Mouse (Mus musculus) spleen, adult 2 months (tissue): ENCODE measurements around the gene Plekha3.

Experiments
- CTCF ChIP-seq: fragments of 200-500 bp; IDR thresholded peaks from 2 replicates; pipeline ENCODE4 v1.5.1; 2011; ENCODE audit warnings: mild to moderate bottlenecking, inconsistent platforms; ENCODE audit not compliant: insufficient read depth, insufficient read length, insufficient replicate concordance; ENCODE audit errors: extremely low read depth
- POLR2A ChIP-seq: fragments of 200-500 bp; IDR thresholded peaks from 2 replicates; pipeline ENCODE4 v1.6.1; 2011; ENCODE audit warnings: low read depth, low read length, inconsistent platforms

DNA sequence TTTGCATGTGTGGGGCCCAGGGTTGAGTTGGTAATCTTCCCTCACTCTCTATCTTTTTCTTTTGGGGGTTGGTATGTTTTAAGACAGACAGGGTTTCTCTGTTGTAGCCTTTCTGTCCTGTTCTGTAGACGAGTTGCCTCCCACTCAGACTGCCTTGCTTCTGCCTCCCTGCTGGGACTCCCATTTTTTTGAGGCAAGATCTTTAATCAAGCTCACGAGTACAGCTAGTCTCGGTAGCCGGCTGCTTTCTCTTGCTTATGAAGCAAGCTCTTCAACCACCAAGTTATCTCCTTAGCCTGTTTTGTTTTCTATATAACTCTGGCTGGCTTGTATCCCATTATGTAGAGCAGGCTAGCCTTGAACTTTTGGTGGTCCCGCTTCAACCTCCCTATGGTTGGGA lies 18.7 kb downstream of the Plekha3 start:
- no peak for TF ChIP-seq CTCF
- no peak for TF ChIP-seq POLR2A
